Mouse (Mus musculus) heart, postnatal 4 days (tissue): ENCODE data around the gene Otulin. TPM values are rescaled to one million over a fixed set of nuclear protein-coding genes. Genes with fewer than 3 reads are reported as not detected.

ENCODE experiments used
- DNase-seq: peaks from one replicate; pipeline ENCODE4 v3.0.0; 2021
- total RNA-seq, 2 experiments: library from RNA; stranded (reverse); gene quantifications; 2 replicates each; pipeline ENCODE4 v1.2.3; 2021

The Otulin gene
- total RNA-seq, 2 experiments from 2014 or later = 41.6 to 43.1 TPM

DNA sequence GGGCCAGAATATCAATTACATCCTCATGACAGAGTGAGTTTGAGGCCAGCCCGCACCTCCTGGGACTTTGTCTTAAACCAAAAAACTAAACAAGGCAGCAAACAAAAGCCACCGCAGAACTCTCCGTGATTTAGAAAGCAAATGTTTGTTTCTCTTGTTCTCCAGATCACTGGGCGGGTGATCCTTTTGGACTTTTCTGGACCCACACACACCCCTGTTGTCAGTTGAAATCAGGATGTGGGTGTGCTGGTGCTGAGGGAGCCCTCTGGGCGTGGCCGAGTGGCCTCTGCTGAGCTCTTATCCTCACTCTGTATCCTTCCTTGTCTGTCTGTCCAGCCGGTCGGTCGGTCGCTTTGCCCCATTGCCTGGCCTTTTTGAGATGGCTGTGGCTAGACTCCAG, 81.4 kb downstream of the Otulin start:
- no peak for DNase-seq

DNA sequence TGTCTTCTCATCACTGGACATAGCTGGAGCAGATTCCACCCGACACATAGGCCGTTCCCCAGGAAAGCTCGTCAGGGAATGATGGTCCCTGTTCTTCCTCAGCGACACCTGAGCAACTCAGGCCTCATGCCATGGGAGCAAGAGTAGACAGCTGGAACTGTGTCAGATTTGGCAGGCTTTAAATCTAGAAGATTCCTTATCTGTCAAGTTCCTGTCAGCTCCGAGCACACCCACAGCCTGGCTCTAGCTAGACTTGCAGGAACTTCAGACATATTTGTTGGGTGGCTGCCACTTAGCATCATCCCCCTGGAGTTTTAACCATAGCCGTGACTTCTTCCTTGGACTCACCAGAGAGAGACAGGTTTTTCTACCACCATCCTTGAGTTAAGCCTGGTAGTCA, 82.4 kb downstream of the Otulin start:
- DNase-seq = peak; percentile 47

DNA sequence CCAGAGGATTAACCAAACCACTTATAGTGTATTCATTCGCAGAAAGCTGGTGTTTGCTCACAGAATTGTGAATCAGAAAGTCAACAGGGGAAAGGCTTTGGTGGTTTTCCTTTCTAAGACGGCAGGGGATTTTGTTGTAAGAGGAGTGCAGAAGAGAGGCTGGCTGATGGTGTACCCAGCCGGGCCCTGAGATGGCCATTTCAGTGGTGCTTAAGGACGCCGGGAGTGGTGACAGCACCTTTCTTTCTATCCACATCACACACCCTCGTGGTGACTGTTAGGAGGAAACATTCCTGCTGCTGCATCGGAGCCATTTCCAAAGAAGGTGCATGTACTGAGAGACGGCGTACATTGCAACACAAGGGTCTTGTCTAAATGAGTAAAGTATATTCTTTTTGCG, 85.3 kb downstream of the Otulin start:
- DNase-seq = no peak

DNA sequence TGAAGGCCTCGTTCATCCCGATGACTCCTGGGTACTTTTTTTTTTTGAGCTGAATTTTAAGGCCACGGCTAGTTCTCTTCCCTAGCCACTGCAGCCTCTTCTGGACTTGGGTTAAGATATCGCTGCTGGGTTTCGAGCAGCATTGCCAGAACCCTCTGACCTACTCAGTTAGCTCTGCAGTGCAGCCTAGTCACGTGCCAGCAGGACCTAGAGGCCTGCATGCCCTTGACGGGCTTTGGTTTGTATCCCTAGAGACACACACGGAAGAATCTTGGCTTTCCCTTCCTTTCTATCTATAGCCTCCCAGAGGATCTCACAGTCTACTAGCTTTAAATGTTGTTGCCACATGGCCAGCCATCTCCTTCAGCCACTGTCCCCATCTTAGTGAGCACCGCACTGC, 90.7 kb downstream of the Otulin start:
- peak; percentile 71 for DNase-seq

DNA sequence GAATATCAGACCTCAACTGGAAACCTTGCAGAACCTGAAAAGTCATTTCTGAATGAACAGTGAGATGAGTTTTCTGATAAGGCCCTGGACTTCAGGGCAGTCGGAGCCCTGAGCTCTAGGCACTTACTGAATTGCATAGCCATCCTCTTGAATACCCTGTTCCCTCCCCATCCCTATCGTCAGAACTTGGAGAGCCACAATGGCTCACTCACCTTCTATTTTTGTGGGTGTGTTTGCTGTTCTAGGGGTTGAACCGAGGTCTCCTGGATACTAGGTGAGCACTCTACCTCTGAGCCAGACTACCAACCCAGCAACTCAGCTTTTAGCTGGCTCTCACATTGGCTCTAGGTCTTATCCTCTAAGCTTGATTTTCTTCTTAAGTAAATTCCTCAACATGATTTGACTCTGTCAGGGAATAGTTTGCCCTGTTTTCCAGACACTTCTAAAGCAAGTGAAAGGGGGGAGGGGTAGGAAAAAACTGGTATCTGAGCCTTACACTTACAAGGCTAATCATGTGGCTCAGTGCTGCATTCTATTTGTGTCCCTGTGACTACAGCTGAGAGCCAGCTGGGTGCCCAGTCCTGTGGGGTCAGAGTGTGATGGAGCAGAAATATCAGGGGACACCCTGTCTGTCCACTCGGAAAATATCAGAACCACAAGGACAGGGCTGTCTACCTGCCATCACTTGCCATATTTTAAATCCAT, 92.8 kb downstream of the Otulin start:
- DNase-seq = peak; percentile 60

DNA sequence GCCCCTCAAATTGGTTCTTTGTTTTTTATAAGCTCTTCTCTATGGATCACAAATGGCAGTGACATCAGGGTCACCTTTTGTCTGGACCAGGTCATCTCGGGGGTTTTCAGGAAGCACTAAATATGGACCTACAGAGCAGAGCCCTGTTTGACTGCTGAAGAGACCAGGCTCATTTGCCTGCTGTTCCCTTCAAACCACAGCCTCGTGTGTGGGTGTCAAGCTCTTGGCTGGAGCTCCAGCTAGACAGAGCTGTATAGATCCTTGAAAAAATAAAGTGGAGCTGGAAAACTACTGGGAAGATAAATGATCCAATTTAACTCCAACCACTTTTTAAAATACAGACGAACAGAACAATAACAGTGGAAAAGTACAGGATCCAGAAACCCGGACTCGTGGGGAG, 93.7 kb downstream of the Otulin start:
- peak; percentile 31 for DNase-seq

DNA sequence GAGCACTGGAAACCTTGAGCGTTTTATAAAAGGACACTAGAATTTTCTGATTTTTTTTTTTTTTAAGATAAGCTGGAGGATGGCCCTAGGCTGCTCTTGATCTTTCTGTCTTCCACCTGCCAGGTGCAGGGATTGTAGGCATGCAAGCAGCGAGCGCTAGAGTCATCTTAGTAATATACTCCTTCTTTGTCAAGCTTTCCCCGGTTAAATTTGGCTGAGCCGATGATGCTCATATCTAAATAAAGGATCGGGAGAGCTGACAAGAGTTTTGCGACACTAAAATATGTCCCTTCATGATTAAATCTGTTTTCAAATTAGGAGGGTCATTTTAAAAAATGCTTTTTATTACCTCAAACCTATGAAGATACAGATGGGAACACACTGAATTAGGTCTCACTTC, 94.3 kb downstream of the Otulin start:
- no peak for DNase-seq

DNA sequence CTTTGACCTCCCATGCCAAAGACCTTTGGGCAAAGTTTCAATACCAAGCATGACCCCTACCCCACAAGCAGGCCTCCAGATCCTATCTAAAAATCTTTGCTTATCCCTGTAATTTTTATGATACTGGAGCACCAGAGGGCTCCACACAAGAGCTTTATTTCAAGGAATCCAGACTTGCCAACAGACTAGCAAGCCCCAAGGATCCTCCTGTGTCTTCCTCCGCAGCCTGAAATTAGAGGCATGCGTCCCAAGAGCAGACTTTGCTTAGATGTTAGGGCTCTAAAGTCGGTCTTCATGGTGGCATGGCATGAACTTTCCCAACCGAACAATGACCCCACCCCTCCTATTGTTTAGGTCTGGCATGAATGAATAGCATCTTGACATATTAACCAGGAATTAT, 94.8 kb downstream of the Otulin start:
- no peak for DNase-seq

DNA sequence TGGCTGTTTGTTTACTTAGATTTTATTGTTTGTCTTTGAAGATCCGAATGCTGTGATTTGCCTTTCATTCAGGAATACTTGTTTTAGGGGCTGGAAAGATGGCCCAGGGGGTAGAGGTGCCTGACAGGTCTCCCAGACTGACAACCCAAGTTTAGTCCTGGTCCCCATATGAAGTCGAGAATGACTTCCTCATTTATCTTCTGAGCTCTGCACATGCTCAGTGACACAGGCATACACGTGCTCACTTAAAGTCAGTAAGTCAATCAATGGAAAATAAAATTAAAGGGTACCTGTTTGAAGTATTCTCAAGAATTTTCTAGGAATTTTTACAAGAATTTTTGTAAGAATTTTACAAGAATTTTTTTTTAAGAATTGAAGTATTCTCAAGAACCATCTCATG, 97.5 kb downstream of the Otulin start:
- no peak for DNase-seq

DNA sequence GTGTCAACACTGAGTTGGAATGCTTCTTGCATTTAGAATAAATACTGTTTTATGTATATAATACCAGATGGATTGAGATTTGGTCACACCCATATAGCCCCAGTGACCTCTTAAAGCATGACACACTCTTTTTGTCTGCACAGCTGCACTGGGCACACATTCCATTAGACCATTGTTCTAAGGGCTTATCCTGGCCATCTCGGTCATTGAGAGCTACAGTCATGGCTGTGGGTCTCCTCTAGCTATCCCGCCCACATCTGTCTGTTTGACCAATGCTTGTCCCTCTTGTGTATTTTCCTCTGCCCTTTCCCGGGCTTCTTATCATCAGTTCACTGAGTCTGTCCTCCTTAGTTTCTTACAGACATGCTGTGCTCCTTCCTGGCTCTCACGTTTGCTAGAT, 100.5 kb downstream of the Otulin start:
- DNase-seq = no peak

DNA sequence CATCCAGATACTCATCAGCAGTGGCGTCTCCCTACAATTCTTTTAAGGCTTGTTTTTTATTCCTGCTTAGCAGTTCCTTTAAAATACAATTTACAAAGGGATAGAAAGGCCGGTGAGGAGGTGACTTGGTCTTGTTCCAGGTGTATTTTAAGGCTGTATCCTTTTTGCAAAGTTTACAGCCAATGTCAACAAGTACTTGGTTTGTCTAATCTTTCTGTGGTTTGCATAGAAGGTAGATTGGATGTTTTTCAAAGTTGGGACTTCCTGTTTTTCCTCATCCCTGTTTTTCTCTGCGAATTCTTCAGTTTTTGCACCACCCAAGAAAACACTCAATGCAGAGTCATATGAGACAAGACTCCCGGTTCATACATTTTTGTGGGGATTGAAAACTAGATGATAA, 101.6 kb downstream of the Otulin start:
- no peak for DNase-seq

DNA sequence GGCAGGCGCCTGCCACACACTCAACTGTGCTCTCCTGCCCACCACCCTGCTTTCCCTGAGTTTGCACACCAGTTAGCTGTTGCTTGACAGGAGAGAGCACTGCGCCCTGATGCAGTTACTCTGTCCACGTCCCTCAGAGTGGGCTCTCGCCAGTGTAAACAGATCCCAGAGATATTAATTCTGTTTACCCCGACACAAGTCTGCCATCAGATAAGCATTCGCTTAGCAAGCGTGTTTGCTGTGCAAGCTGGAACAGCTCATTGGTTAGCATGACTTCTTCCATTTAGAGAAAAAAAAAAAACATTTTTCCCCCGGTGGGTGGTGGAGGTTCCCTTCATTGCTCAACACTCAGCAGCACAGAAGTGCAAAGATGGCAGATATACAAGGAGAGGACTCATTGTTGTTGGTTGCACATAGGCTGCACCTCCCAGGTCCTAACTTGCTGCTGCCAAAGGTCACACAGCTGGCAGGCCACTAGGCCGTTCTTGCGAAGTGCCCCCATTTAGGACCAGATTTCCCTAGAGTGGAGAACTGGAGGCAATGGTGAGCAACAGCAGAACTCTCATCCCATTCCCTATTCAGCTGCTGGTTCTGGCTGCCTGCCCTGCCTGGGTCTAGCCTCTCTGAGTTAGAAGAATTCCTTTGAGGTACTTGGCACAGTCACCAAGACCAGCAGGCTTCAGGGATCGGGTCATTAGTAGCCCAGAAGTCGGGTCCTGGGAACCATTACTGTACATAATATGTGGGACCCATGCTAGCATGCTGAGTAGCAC, 105.1 kb downstream of the Otulin start:
- DNase-seq = no peak

DNA sequence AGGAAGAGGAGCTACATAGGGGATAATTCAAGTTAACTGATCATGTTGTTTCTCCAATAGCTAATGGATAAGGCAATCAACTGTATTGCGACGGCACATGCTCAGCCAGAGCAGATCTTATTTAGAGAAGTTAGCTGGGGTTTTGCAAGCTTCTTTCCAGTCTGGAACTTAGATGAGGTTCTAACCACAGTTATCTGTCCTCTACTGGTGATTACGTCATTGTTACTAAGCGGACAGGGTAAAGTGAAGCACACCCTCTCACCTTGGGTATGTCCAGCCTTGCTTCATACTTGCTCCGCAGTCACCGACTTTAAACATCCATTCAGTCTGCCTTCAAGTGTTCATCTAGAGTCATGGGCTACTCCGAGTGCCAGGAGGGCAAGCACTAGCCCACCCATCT, 110.6 kb downstream of the Otulin start:
- no peak for DNase-seq

DNA sequence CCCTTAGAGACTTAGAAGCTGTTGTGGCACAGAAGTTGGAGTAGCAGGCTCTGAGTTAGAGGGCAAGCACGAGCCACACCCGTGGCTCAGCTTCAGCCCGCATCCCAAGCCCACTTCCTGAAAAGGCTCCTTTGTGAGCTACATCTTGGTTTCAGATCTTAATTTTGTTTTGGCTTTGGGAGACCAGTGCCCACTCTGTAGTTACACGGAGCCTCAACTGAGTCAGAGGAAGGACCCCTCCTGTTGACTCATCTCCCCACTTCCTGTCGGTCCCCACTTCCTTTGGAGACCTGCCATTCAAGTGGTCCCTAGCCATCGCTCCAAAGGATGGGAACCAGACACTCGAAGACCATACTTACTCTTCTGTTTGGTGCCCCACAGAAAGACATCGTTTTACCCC, 112.5 kb downstream of the Otulin start:
- no peak for DNase-seq

DNA sequence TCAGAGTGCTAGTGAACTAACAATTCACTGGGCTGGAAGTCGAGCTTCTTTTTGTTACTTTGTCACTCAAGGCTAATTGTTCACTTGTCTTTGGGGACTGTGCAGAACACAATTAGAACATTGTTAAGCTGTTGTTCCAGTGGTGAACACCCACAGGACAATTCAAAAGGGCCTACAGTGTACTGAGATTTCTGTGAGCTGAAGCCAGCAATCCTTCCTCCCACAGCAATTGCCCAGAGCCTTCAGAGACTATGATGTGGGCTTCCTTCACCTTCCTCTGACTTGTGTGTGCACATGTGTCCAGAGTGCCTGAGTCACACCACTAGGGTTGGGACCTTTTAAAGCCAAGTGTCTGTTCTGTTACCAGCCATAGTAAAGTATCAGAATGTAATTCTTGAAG, 113.6 kb downstream of the Otulin start:
- DNase-seq = no peak

DNA sequence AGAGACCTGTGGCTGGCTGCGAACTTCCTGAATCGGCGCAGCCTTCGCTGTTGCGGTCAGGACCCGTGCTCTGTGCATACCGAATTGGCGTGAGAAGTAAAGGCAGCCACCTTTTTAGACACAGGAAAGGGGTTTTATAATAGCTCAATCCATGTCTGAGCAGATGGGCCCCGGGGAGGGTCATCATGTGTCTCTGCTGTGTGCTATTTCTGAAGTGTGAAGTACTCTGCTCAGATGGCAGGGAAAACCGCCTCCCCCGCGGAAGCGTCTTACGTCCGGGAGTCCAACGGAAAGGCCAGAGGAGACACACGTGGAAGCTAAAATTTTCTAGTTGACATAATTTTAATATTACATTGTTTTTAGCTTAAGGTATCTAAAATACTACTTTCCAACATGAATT, 121.5 kb downstream of the Otulin start:
- no peak for DNase-seq

DNA sequence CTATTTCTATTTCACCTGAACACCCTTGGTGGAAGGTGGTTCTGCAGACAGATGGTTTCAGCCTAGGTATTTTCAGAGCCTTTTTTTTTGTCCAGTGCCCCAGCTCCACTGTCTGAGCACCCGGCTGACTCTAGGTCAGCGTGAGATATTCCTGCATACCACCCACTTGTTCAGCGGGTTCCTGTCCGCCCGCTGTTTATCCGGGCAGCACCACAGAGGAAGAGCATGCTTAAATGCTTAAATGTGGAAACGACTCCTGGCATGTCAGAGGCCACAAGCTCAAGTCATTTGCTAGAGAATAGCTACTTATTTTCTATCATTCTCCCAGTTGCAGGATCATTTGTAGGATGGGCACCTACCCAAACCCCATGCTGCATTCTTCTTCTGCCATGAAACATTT, 122.3 kb downstream of the Otulin start:
- no peak for DNase-seq

DNA sequence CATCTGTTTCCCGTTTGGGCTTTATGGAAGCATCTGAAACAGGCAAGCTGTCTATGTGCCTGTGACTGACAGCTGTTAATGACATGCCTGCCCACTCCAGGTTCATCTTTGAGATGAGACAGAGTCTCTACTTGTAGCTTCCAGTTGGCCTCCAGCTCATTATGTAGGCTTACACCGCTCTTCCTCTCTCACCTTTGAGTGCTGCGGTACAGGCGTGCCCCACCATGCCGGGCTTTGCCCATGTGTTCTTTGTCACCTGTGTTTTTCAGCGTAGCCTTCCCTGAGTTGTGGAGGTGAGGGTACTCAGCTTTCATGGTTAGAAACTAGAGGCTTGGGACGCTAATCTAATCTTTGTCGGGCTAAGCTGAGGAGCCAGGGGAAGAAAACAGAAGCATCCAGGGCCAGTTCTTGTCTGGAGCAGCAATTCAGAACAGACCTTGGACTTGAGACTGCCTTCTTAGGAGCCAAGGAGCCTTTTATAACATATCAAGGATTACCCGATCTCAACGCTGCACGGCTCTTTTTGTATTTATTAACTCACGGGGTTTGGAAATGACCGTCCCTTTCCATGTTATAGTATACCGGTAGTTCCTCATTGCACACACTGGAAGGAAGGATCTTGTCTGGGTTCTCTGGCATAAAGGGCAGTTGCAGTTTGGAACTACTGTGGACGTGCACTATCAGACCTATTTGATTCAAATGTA, 123.4 kb downstream of the Otulin start:
- no peak for DNase-seq

DNA sequence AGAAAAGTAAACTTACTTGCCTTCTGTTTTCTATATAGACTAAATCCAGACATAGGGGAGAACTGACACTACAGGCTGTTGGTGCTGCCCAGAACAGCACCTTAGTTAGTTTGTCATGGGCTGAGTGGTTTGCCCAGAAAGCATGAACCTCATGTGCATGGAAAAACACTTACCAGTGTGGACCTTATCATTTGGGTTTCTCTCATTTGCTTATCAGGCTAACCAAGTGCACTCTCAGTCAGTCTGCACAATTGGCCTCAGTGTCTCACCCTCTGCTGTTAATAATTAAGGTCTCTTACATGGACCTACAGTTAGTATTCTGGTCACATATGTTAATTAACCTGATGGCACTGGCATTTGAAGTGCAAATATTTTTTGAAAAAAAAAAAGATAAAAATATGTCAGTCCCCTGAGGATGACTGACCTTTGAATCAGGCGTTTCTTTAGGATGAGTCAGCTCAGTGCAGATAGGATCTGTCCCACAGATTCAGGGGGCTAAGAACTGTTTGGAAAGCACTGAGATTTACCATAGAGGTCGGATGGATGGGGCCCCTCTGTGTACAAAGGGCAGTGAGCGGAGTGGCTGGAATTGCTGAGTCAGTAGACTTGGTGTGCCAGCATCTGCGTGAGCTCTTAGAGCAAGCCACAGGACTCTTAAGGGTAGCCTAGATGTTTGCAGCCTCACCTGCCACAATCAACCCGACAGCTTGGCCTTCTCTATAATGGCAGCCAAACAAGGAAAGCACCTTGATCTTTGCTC, 124.2 kb downstream of the Otulin start:
- no peak for DNase-seq

DNA sequence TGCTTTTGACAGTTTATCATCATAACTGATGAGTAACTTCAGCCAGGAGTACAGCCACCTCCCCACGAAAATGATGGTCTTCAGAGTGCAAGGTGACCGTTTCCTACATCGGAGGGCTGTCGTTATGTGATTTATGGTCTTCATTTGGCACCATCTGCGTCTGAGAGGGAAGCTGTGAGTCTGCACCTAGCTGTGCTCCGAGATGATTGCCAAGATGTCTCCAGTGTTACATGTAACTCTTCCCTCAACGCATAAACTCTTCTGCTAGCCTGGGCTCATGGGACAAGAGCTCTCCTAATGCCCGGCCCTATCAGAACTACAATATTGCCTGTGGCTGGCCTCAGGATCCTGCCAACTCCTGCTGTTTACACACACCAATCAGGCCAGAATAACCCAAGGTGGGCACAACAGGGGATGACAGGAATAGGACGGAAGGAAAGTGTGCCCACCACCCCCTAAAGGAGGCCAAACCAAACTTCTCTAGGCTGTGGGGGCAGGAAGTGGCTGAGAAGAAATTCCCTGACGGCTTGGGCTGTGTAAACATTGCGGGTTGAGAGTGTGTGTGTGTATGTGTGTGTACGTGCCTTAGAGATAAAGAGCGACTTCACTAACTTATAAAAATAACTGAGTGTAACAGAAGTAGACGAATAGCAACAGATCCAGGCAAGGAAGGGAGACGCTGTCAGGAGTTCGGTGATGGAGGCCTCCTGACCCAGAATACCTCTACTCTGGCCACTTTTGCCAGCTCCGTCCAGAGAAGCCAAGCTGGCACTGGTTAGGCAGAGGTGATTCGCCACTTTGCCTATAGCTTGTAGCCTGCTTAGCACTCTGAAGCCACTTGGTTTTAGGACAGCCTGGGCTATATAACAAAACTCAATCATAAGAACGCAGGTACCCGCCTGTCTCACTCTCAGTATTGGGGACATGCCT, 126.4 kb downstream of the Otulin start:
- no peak for DNase-seq

DNA sequence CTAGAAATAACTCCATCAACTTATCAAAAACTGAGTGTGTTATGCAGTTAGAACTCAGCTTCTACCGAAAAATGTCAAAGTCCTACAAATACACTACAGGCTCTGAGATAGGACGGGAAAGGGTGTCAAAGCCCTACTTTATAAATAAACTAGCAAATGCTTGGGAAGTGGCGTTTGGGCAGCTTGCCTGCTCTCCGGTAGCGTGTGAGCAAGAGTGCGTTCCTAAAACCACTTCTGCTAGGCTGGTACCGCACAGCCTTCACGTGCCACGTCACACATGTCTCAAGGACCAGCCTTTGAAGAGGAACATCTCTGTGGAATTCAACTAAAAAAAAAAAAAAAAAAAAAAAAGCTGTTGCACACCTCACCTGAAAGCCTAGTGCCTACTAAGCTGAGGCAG, 127.3 kb downstream of the Otulin start:
- peak; percentile 69 for DNase-seq

DNA sequence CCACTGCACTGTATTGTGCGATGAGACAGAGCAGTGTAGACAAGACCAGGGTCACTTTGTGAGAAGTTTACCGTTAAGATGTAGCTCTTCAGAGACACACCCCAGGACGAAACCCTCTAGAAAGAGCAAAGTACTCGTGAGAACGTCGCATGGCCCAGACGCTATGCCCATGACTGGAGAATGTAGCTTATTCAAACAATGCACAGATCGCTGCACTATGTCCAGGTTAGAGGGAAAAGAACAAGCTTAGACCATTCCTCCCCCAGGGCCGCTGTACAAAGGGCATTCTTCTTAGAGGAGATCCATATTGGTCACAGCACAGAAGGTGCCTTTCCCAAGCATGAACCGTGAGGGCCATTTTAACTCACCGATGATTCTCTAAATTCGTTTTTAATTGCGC, 128.2 kb downstream of the Otulin start:
- no peak for DNase-seq
